Mouse (Mus musculus): ENCODE data around the gene Hist4h4. TPM values are rescaled to one million over a fixed set of nuclear protein-coding genes. Genes with fewer than 3 reads are reported as not detected.

The Hist4h4 gene
- polyA plus RNA-seq, 1 experiment from 2014 or later = 0.46 TPM

DNA sequence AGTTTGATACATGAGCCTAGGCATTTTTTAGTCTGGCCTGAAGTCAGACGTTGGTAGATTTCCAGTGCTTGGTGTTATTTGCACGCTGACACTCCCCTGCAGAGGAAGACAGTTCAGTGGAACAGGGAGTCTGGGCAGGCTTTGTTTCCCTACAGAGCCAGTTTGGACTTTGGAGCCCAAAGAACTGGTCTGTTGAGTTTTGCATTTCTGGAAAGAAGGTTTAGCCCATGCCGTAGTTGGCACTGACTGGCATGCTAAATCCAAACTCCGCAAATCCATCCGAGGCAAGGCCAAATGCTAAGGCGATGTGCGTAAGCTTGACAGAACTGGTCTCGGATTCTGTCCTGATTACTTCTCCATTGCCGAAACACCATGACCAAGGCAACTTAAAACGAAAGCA, 7.0 kb upstream of the Hist4h4 start:
- Histone ChIP-seq H3K4me1 (ENCODE audit: control insufficient read depth, insufficient read depth, low read length) (no peaks in the 10 kb centered on the region), H3K4me3 (ENCODE audit: low read depth, low read length) (no peak overlapping the region), H3K9me3 (replicated peaks; ENCODE audit: control insufficient read depth, low read length) (no peaks in the 10 kb centered on the region), H3K4me2 (ENCODE audit: low read depth, low read length) (no peak overlapping the region), H3K27me3 (ENCODE audit: control insufficient read depth, insufficient read depth, low read length) (no peaks in the 10 kb centered on the region), H3K9ac (replicated peaks; ENCODE audit: low read length) (no peak overlapping the region), H3K36me3 (replicated peaks; ENCODE audit: control insufficient read depth, insufficient read depth, low read depth, low read length) (peaks cover 19% of the 10 kb centered on the region), H3K27ac (replicated peaks; ENCODE audit: low read depth, low read length) (no peak overlapping the region)
- ATAC-seq (replicated peaks; ENCODE audit: insufficient number of reproducible peaks, low FRiP score, low TSS enrichment, low read depth) (no peak), DNase-seq (ENCODE audit: low spot score) (no peak)
- WGBS = 90% methylated on average over 10 of the region's 10 CpGs

DNA sequence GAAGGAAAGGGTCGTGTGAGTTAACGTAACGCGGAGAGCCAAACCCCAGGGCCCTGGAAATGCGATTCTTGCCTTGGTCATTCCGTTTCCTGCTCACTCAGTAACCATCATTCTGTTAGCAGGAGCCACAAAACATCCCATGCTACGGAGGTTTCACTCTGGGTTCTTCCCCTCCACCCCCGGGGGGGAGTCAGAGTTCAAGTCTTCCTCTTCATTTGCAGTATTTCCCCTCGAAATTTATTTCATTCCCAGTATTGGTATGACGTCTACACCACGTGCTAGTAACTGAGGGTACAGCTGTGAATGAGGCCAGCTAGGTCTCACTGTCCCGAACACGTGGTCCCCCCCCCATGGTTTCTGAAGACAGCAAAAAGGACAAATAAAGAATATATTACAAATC, 5.5 kb upstream of the Hist4h4 start:
- 68% methylated on average over 13 of the region's 13 CpGs for WGBS
- no peak overlapping the region for H3K9ac ChIP-seq (replicated peaks; ENCODE audit: low read length)
- no peak overlapping the region for H3K4me3 ChIP-seq (ENCODE audit: low read depth, low read length)
- peaks cover 10% of the 10 kb centered on the region for H3K36me3 ChIP-seq (replicated peaks; ENCODE audit: control insufficient read depth, insufficient read depth, low read depth, low read length)
- H3K27ac ChIP-seq (replicated peaks; ENCODE audit: low read depth, low read length) = no peak overlapping the region
- no peaks in the 10 kb centered on the region for H3K4me1 ChIP-seq (ENCODE audit: control insufficient read depth, insufficient read depth, low read length)
- H3K9me3 ChIP-seq (replicated peaks; ENCODE audit: control insufficient read depth, low read length) = no peaks in the 10 kb centered on the region
- no peaks in the 10 kb centered on the region for H3K27me3 ChIP-seq (ENCODE audit: control insufficient read depth, insufficient read depth, low read length)
- no peak for DNase-seq (ENCODE audit: low spot score)
- peak overlapping the region; percentile 93 for H3K4me2 ChIP-seq (ENCODE audit: low read depth, low read length)
- no peak for ATAC-seq (replicated peaks; ENCODE audit: insufficient number of reproducible peaks, low FRiP score, low TSS enrichment, low read depth)

DNA sequence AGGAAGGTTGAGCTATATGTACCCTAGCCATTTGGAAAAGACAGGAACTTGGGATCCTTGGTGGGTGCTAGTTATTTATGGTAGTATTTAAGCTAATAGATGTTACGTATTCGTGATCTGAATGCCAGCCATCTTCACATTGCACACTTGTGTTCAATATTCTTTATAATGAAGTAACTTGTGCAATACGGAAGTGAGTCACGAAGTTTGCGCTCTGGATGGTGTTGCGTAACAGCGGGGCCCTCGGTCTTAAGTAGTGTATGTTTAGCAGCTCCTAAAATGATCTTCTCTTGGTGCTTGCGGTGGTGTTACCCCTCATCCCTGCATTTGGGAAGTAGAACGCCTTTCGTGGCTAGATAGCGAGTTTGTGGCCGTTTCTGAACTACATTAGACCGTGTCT, 4.9 kb upstream of the Hist4h4 start:
- WGBS = 30% methylated on average over 14 of the region's 14 CpGs
- H3K27ac ChIP-seq (replicated peaks; ENCODE audit: low read depth, low read length) = no peak overlapping the region

DNA sequence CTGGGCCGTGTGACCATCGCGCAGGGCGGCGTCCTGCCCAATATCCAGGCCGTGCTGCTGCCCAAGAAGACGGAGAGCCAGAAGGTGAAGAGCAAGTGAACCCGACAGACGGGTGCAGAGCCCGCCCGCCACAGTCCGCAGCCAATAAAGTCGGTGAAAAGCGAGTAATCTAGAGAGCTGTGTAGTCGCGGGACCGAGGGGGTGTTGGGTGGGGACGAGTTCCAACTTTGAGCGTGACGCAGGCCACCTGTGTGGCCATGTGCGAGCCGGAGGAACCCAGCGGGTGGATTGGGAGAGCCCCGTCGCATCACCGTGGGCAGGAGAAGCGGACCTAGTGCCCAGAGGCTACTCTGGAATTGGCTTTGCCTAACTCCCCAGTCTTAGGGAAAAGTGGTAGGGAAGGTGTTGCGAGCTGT, 4.4 kb upstream of the Hist4h4 start:
- H3K4me3 ChIP-seq (ENCODE audit: low read depth, low read length) = peak overlapping the region; percentile 63
- under 1% methylated on average over 28 of the region's 28 CpGs for WGBS
- H3K27me3 ChIP-seq (ENCODE audit: control insufficient read depth, insufficient read depth, low read length) = no peaks in the 10 kb centered on the region
- peaks cover 4% of the 10 kb centered on the region; the same call in 1 of the 2 replicates for H3K36me3 ChIP-seq (replicated peaks; ENCODE audit: control insufficient read depth, insufficient read depth, low read depth, low read length)
- H3K9ac ChIP-seq (replicated peaks; ENCODE audit: low read length) = peak overlapping the region; percentile 58
- DNase-seq (ENCODE audit: low spot score) (no peak), ATAC-seq (replicated peaks; ENCODE audit: insufficient number of reproducible peaks, low FRiP score, low TSS enrichment, low read depth) (no peak)
- peak overlapping the region; percentile 93 for H3K4me2 ChIP-seq (ENCODE audit: low read depth, low read length)
- H3K4me1 ChIP-seq (ENCODE audit: control insufficient read depth, insufficient read depth, low read length) = no peaks in the 10 kb centered on the region
- H3K27ac ChIP-seq (replicated peaks; ENCODE audit: low read depth, low read length) = no peak overlapping the region
- no peaks in the 10 kb centered on the region for H3K9me3 ChIP-seq (replicated peaks; ENCODE audit: control insufficient read depth, low read length)

More for the DNA sequence above, 4.9 kb upstream of the Hist4h4 start:
- Histone ChIP-seq H3K4me1 (ENCODE audit: control insufficient read depth, insufficient read depth, low read length) (no peaks in the 10 kb centered on the region), H3K9me3 (replicated peaks; ENCODE audit: control insufficient read depth, low read length) (no peaks in the 10 kb centered on the region), H3K4me2 (ENCODE audit: low read depth, low read length) (peak overlapping the region; percentile 93), H3K36me3 (replicated peaks; ENCODE audit: control insufficient read depth, insufficient read depth, low read depth, low read length) (peaks cover 5% of the 10 kb centered on the region), H3K9ac (replicated peaks; ENCODE audit: low read length) (peak overlapping the region; percentile 58), H3K27me3 (ENCODE audit: control insufficient read depth, insufficient read depth, low read length) (no peaks in the 10 kb centered on the region), H3K4me3 (ENCODE audit: low read depth, low read length) (peak overlapping the region; percentile 63)
- ATAC-seq (replicated peaks; ENCODE audit: insufficient number of reproducible peaks, low FRiP score, low TSS enrichment, low read depth) = no peak
- peak; percentile 19 for DNase-seq (ENCODE audit: low spot score)

DNA sequence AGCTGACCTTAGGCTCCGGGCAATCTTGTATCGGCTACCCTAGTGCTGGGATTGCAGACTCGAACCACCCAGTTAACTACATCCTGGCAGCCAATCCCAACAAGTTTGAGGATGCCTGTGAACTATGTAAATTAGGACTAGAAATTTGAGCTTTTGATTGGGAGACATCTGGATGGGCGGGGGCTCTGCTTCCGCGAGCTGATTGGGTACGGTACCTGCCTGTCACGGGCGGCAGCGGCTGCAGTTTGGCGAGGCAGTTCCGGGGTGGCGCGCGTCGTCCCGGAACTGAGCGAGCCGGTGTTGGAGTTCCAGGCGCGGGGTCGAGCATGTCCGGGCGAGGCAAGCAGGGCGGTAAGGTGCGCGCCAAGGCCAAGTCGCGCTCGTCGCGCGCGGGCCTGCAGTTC, 3.8 kb upstream of the Hist4h4 start, which contains the start of gene H2afj:
Gene H2afj, plus strand, starts transcription at position 231 of the 404 bp plus-strand sequence.
- 0% methylated on average over 27 of the region's 34 CpGs for WGBS
- H3K4me1 ChIP-seq (ENCODE audit: control insufficient read depth, insufficient read depth, low read length) = no peaks in the 10 kb centered on the region
- peak within 1 kb of the TSS; percentile 93 for H3K4me2 ChIP-seq (ENCODE audit: low read depth, low read length)
- H3K9me3 ChIP-seq (replicated peaks; ENCODE audit: control insufficient read depth, low read length) = no peaks in the 10 kb centered on the region
- peak within 1 kb of the TSS; percentile 63 for H3K4me3 ChIP-seq (ENCODE audit: low read depth, low read length)
- peak within 1 kb of the TSS; percentile 58 for H3K9ac ChIP-seq (replicated peaks; ENCODE audit: low read length)
- H3K27me3 ChIP-seq (ENCODE audit: control insufficient read depth, insufficient read depth, low read length) = no peaks in the 10 kb centered on the region
- DNase-seq (ENCODE audit: low spot score) (peak; percentile 96), ATAC-seq (replicated peaks; ENCODE audit: insufficient number of reproducible peaks, low FRiP score, low TSS enrichment, low read depth) (peak; percentile 77)
- peaks cover 4% of the 10 kb centered on the region; the same call in 1 of the 2 replicates for H3K36me3 ChIP-seq (replicated peaks; ENCODE audit: control insufficient read depth, insufficient read depth, low read depth, low read length)
- H3K27ac ChIP-seq (replicated peaks; ENCODE audit: low read depth, low read length) = peak within 1 kb of the TSS; percentile 62

DNA sequence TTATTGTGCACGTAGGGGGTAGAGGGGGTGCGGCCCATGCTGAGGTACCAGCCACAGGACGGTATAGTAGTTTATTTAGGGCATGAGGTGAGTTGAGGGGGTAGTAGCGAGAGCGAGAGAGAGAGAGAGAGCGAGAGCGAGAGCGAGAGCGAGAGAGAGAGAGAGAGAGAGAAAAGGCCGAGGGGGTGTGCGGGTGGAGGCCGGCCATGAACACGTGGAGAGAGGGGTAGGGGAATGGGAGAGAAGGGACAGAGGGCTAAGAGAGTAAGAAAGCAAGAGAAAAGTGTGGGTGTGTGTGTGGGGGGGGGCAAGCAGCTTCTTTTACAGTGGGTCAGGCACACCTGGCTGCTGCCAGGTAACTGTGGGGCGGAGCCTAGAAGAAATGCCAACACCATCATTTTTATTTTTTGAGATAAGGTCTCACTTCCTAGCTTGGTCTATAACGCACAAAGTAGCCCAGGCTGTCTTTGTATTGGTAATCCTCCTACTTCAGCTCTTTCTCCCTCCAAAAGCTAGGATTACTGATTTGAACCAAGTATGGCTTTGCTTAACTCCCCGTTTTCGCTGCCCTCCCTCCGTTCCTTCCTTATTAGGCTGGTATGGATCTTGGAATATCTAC, 3.3 kb upstream of the Hist4h4 start:
- ATAC-seq (replicated peaks; ENCODE audit: insufficient number of reproducible peaks, low FRiP score, low TSS enrichment, low read depth) (peak; percentile 2; the same call in 1 of the 2 replicates), DNase-seq (ENCODE audit: low spot score) (peak; percentile 12)
- H3K4me2 ChIP-seq (ENCODE audit: low read depth, low read length) = peak overlapping the region; percentile 37
- peaks cover 4% of the 10 kb centered on the region; the same call in 1 of the 2 replicates for H3K36me3 ChIP-seq (replicated peaks; ENCODE audit: control insufficient read depth, insufficient read depth, low read depth, low read length)
- 22% methylated on average over 18 of the region's 18 CpGs for WGBS
- peak overlapping the region; percentile 52 for H3K9ac ChIP-seq (replicated peaks; ENCODE audit: low read length)
- H3K9me3 ChIP-seq (replicated peaks; ENCODE audit: control insufficient read depth, low read length) = no peaks in the 10 kb centered on the region
- peak overlapping the region; percentile 62 for H3K27ac ChIP-seq (replicated peaks; ENCODE audit: low read depth, low read length)
- no peaks in the 10 kb centered on the region for H3K4me1 ChIP-seq (ENCODE audit: control insufficient read depth, insufficient read depth, low read length)
- H3K4me3 ChIP-seq (ENCODE audit: low read depth, low read length) = peak overlapping the region; percentile 63
- no peaks in the 10 kb centered on the region for H3K27me3 ChIP-seq (ENCODE audit: control insufficient read depth, insufficient read depth, low read length)

DNA sequence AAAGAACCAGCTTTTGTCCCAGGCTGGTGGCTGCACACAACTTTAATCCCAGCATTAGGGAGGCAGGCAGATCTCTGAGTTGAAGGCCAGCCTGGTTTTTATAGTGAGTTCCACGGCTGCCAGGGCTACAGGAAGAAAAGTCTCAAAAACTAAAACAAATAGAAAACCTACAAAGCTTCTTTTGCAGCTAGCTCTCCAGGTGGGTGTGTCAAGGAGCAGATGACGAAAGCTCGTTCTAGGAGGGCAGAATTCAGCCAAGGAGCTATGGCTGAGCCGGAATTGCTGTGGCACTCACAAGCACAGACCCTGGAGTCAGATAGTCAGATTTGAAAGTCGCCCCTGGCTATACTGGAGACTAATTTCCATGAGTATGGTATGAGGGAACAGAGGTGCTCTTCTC, 2.6 kb upstream of the Hist4h4 start:
- DNase-seq (ENCODE audit: low spot score) (no peak), ATAC-seq (replicated peaks; ENCODE audit: insufficient number of reproducible peaks, low FRiP score, low TSS enrichment, low read depth) (no peak)
- Histone ChIP-seq H3K36me3 (replicated peaks; ENCODE audit: control insufficient read depth, insufficient read depth, low read depth, low read length) (no peaks in the 10 kb centered on the region), H3K4me1 (ENCODE audit: control insufficient read depth, insufficient read depth, low read length) (no peaks in the 10 kb centered on the region), H3K4me3 (ENCODE audit: low read depth, low read length) (no peak overlapping the region), H3K27ac (replicated peaks; ENCODE audit: low read depth, low read length) (no peak overlapping the region), H3K4me2 (ENCODE audit: low read depth, low read length) (no peak overlapping the region), H3K9ac (replicated peaks; ENCODE audit: low read length) (peak overlapping the region; percentile 52; the same call in 1 of the 2 replicates), H3K9me3 (replicated peaks; ENCODE audit: control insufficient read depth, low read length) (no peaks in the 10 kb centered on the region), H3K27me3 (ENCODE audit: control insufficient read depth, insufficient read depth, low read length) (no peaks in the 10 kb centered on the region)
- 61% methylated on average over 5 of the region's 5 CpGs for WGBS

DNA sequence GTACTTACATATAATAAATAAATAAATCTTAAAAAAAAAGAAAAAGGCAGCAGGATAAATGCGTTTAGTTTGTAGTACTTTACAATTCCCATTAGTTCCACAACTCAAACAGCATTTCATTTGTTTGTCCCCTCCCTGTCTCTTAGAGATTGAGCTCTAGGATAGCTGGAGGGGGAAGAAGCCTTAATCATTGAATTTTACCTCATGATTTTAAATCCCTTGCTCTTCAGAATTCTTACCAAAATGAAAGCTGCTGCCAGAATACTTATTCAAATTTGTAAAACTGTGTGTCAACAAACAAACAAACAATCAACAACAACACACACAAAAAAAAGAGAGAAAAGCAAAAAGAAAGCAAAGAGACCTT, 1.2 kb upstream of the Hist4h4 start:
- ATAC-seq (replicated peaks; ENCODE audit: insufficient number of reproducible peaks, low FRiP score, low TSS enrichment, low read depth) (no peak), DNase-seq (ENCODE audit: low spot score) (no peak)
- Histone ChIP-seq H3K36me3 (replicated peaks; ENCODE audit: control insufficient read depth, insufficient read depth, low read depth, low read length) (no peaks in the 10 kb centered on the region), H3K4me3 (ENCODE audit: low read depth, low read length) (no peak overlapping the region), H3K9me3 (replicated peaks; ENCODE audit: control insufficient read depth, low read length) (no peaks in the 10 kb centered on the region), H3K27ac (replicated peaks; ENCODE audit: low read depth, low read length) (no peak overlapping the region), H3K4me1 (ENCODE audit: control insufficient read depth, insufficient read depth, low read length) (no peaks in the 10 kb centered on the region), H3K9ac (replicated peaks; ENCODE audit: low read length) (no peak overlapping the region), H3K4me2 (ENCODE audit: low read depth, low read length) (no peak overlapping the region), H3K27me3 (ENCODE audit: control insufficient read depth, insufficient read depth, low read length) (no peaks in the 10 kb centered on the region)
- 91% methylated on average over 1 of the region's 1 CpGs for WGBS

Data from embryonic facial prominence, embryonic 11.5 days (tissue).